Mouse (Mus musculus) liver, adult 2 months (tissue): ENCODE measurements around the gene Drap1. TPM values are rescaled to one million over a fixed set of nuclear protein-coding genes. Genes with fewer than 3 reads are reported as not detected.

ENCODE experiments used
- DNase-seq: peaks from one replicate; pipeline ENCODE4 v3.0.0-alpha.2; 2011; ENCODE audit warnings: low read depth, low spot score; ENCODE audit errors: extremely low read depth
- H3K27ac ChIP-seq: fragments of 200-500 bp; replicated peaks from 2 replicates; pipeline ENCODE4 v1.5.1; 2012; ENCODE audit warnings: low read depth, mild to moderate bottlenecking, control low read depth, inconsistent platforms, low read length; ENCODE audit not compliant: insufficient read depth
- H3K27me3 ChIP-seq: fragments of 200-500 bp; 2 replicates; pipeline ENCODE4 v1.6.1; 2012; ENCODE audit warnings: mild to moderate bottlenecking, moderate library complexity, low read length, inconsistent platforms; ENCODE audit not compliant: control insufficient read depth, insufficient read depth
- H3K36me3 ChIP-seq: fragments of 200-500 bp; 2 replicates; pipeline ENCODE4 v1.6.1; 2012; ENCODE audit warnings: low read length, inconsistent platforms; ENCODE audit not compliant: control insufficient read depth, insufficient read depth
- H3K4me1 ChIP-seq: fragments of 200-500 bp; 2 replicates; pipeline ENCODE4 v1.6.1; 2011; ENCODE audit warnings: low read length; ENCODE audit not compliant: control insufficient read depth, insufficient read depth
- H3K4me3 ChIP-seq: fragments of 200-500 bp; 2 replicates; pipeline ENCODE4 v1.5.1; 2011; ENCODE audit warnings: low read depth, mild to moderate bottlenecking, control low read depth, low read length, moderate library complexity; ENCODE audit not compliant: insufficient read depth
- H3K79me2 ChIP-seq: fragments of 200-500 bp; 2 replicates; pipeline ENCODE4 v1.6.1; 2012; ENCODE audit warnings: inconsistent platforms, mild to moderate bottlenecking, low read length, moderate library complexity; ENCODE audit not compliant: control insufficient read depth, insufficient read depth
- H3K9ac ChIP-seq: fragments of 200-500 bp; 2 replicates; pipeline ENCODE4 v1.6.1; 2012; ENCODE audit warnings: low read depth, mild to moderate bottlenecking, control low read depth, inconsistent platforms, low read length
- CTCF ChIP-seq: fragments of 200-500 bp; IDR thresholded peaks from 2 replicates; pipeline ENCODE4 v1.5.1; 2011; ENCODE audit warnings: low read depth, low read length, control low read depth
- POLR2A ChIP-seq: fragments of 200-500 bp; IDR thresholded peaks from 2 replicates; pipeline ENCODE4 v1.6.1; 2011; ENCODE audit warnings: low read length, control low read depth; ENCODE audit not compliant: insufficient read depth; ENCODE audit errors: extremely low read depth
- WGBS: fragments of 180-500 bp; shearing (Covaris S2); methylation state at CpG from one replicate; pipeline ENCODE4 v1.1.7; 2018; 5-methylcytosine and 5-hydroxymethylcytosine counted together
- polyA plus RNA-seq: library from polyadenylated mRNA; depleted of rRNA; stranded (reverse); fragments of >200 nt; gene quantifications from 2 replicates; pipeline ENCODE4 v1.2.3, GENCODE M21; 2012
- total RNA-seq: library from RNA; depleted of rRNA; stranded (reverse); fragments of >200 nt; gene quantifications from 2 replicates; pipeline ENCODE4 v1.2.3, GENCODE M21; 2014

Drap1 gene
- total and polyA plus RNA-seq, 2 experiments: 57.1 to 80.5 TPM

GRCm38 (mm10) chr19:5428083-5428482 is 3.3 kb upstream of the Drap1 start:
- no peak for TF ChIP-seq POLR2A
- peak; percentile 28; the same call in 1 of the 2 replicates for TF ChIP-seq CTCF
- H3K4me3 ChIP-seq: no peak overlapping the region
- peak; percentile 33 for DNase-seq
- 88% methylated on average over 2 of the region's 2 CpGs for WGBS
- H3K27me3 ChIP-seq: no peaks in the 10 kb centered on the region
- no peaks in the 10 kb centered on the region for H3K36me3 ChIP-seq
- no peak overlapping the region for H3K27ac ChIP-seq
- H3K79me2 ChIP-seq: peaks cover 14% of the 10 kb centered on the region; the same call in 1 of the 2 replicates
- peaks cover 15% of the 10 kb centered on the region for H3K4me1 ChIP-seq
- H3K9ac ChIP-seq: no peak overlapping the region

DNA sequence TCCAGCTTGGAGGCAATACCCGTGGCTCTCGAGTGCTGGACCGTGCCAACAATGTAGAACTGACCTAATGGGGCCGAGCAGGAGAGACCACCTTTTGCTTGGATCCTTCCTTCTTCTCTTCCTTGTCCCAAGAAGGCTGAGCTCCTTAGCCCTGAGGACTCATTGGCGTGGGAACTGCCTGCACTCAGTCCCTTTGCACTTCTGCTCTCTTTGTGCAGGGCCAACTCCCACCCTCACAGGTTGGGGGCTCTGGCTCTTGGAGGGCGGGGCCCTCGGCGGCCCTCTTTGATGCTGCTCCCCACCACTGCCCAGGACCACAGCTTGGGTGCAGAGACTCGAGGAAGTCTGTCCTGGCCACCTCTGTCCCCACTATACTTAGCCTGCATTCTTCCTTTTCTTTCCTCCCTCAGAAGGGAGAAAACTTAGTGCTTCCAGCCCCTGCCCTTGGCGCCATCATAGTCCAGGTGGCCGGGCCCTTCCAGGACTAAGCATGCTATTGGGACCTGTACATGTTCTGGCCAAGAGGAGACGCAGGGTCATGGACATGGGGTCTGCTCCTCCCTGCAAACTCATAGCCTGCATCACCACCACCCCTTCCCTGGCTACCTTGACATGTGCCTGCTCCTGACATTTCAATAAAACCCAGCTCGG is 2.0 kb upstream of the Drap1 start:
- H3K9ac ChIP-seq: no peak overlapping the region
- WGBS: 87% methylated on average over 13 of the region's 13 CpGs
- H3K4me3 ChIP-seq: no peak overlapping the region
- no peak for DNase-seq
- H3K4me1 ChIP-seq: peaks cover 14% of the 10 kb centered on the region
- no peak for TF ChIP-seq POLR2A
- TF ChIP-seq CTCF: no peak
- H3K27me3 ChIP-seq: no peaks in the 10 kb centered on the region
- no peak overlapping the region for H3K27ac ChIP-seq
- peaks cover 14% of the 10 kb centered on the region; the same call in 1 of the 2 replicates for H3K79me2 ChIP-seq
- no peaks in the 10 kb centered on the region; the same call in 1 of the 2 replicates for H3K36me3 ChIP-seq

DNA sequence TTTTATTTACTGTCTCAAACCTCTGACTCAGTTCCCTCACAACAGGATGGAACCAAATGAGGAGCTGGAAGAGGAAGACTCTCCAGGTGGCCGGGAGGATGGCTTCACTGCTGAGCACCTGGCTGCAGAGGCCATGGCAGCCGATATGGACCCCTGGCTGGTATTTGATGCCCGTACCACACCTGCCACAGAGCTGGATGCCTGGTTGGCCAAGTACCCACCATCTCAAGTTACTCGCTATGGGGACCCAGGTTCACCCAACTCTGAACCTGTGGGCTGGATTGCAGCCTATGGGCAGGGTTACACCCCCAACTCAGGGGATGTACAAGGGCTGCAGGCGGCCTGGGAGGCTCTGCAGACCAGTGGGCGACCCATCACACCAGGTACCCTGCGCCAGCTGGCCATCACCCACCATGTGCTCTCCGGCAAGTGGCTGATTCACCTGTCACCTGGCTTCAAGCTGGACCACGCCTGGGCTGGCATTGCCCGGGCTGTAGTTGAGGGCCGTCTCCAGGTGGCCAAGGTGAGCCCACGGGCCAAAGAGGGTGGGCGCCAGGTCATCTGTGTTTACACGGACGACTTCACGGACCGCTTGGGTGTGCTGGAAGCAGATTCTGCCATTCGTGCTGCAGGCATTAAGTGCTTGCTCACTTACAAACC is 1.3 kb upstream of the Drap1 start:
- H3K4me1 ChIP-seq: peaks cover 14% of the 10 kb centered on the region
- peaks cover 14% of the 10 kb centered on the region; the same call in 1 of the 2 replicates for H3K79me2 ChIP-seq
- H3K27me3 ChIP-seq: no peaks in the 10 kb centered on the region
- peak overlapping the region; percentile 96 for H3K4me3 ChIP-seq
- peak overlapping the region; percentile 83; the same call in 1 of the 2 replicates for H3K27ac ChIP-seq
- no peak for TF ChIP-seq POLR2A
- no peak for TF ChIP-seq CTCF
- no peaks in the 10 kb centered on the region; the same call in 1 of the 2 replicates for H3K36me3 ChIP-seq
- peak overlapping the region; percentile 99 for H3K9ac ChIP-seq
- WGBS: 85% methylated on average over 18 of the region's 18 CpGs
- DNase-seq: no peak

GRCm38 (mm10) chr19:5424092-5424781 is 542 bp downstream of the Drap1 start:
- Histone ChIP-seq H3K4me1 (peaks cover 14% of the 10 kb centered on the region), H3K36me3 (peaks cover 7% of the 10 kb centered on the region), H3K27me3 (no peaks in the 10 kb centered on the region), H3K9ac (peak overlapping the region; percentile 86), H3K4me3 (peak overlapping the region; percentile 87), H3K79me2 (peaks cover 14% of the 10 kb centered on the region; the same call in 1 of the 2 replicates), H3K27ac (peak overlapping the region; percentile 79)
- peak; percentile 53 for DNase-seq
- TF ChIP-seq CTCF (no peak), POLR2A (no peak)
- 1% methylated on average over 39 of the region's 48 CpGs for WGBS

DNA sequence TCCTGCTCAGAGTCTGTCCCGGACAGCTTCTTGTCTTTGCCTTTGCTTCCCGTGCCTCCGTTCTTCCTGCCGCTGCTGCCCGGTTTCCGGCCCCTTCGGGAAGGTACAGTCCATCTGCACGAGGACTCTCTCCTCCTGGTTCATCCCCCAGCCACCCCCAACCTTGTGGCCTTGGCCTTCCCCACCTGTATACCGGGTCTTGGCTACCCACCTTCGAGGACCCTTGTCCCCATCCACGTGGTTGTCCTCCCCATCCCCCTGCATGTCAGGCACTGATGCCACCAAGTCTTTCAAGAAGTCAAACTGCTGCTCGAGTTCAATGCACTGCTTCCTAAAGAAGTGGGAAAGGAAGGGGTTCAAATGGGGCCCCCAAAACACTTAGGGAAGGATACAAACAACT is 1.2 kb downstream of the Drap1 start:
- H3K9ac ChIP-seq: peak overlapping the region; percentile 86
- peaks cover 14% of the 10 kb centered on the region; the same call in 1 of the 2 replicates for H3K79me2 ChIP-seq
- no peak overlapping the region; the same call in 1 of the 2 replicates for H3K27ac ChIP-seq
- H3K36me3 ChIP-seq: peaks cover 7% of the 10 kb centered on the region
- 56% methylated on average over 12 of the region's 12 CpGs for WGBS
- DNase-seq: no peak
- TF ChIP-seq CTCF: no peak
- 0 out of 2 replicates have a peak, but pooled peaks have one; percentile 9 for TF ChIP-seq POLR2A
- H3K27me3 ChIP-seq: no peaks in the 10 kb centered on the region
- peak overlapping the region; percentile 87 for H3K4me3 ChIP-seq
- H3K4me1 ChIP-seq: peaks cover 14% of the 10 kb centered on the region
